8 mouse cellular contexts compared by ENCODE assay signal in the genomic region with DNA sequence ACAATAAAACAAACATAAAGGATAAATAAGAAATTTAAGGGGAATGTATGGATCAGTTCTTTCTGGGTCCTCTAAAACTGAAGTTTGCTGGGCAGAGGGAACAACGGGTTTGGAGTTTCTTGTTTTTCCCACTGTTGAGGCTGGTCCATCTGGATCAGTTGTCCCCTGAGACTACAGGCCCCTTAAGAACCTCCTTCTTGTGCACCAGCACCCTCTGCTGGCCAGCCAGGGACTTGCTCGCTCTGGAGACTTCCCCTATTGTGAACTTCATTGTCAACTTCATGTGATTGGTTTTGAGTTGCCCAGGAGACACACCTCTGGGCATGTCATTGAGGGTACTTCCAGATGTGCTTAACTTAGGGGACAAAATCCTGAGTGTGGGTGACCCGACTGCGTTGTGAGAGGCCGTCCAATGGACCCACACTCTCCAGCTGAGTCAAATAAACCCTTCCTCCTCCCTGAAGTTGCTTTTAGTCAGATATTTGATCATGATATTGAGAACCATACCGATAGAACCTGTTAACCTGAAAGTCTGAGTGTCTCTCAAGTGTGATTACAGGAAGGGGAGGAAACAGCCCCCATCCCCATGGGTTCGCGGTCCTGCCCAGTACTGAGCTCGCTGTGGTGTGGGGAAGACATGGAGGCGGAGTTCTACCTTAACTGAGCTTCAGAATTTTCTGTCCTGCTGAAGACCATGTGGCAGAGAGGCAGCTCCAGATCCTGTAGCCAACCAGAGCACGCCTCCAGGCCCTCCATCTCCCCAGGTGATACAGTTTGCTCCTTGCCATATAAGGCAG. TPM values are rescaled to one million over a fixed set of nuclear protein-coding genes. Genes with fewer than 3 reads are reported as not detected.
DNase-seq lines count a peak whose midpoint lies in the region; ATAC-seq and TF ChIP-seq lines count a peak whose summit lies in the region.

No protein-coding gene starts in this region.

- no peak overlapping the region for H3K4me2 ChIP-seq in heart, embryonic 12.5 days
- no peak overlapping the region for H3K4me2 ChIP-seq in midbrain, postnatal 0 days (ENCODE audit: low read depth, low read length, poor library complexity, severe bottlenecking)

- no peaks in the 10 kb centered on the region for H3K9me3 ChIP-seq in heart, embryonic 12.5 days (replicated peaks)
- H3K9me3 ChIP-seq in midbrain, postnatal 0 days (ENCODE audit: low read length) = no peaks in the 10 kb centered on the region

- 0 out of 2 replicates have a peak, but pooled peaks cover 4% of the 10 kb centered on the region for H3K27me3 ChIP-seq in heart, embryonic 12.5 days (replicated peaks)
- no peaks in the 10 kb centered on the region for H3K27me3 ChIP-seq in midbrain, postnatal 0 days (ENCODE audit: insufficient read depth, low read length)

- intact Hi-C loops in left cerebral cortex, postnatal 4 days (cut with DNase I) = no loop called here

- peak; percentile 76 for TF ChIP-seq CTCF in midbrain, postnatal 0 days (IDR thresholded peaks at IDR 0.05)

- no peak overlapping the region for H3K9ac ChIP-seq in heart, embryonic 12.5 days
- no peak overlapping the region for H3K9ac ChIP-seq in midbrain, postnatal 0 days (replicated peaks; ENCODE audit: low read length, poor library complexity, severe bottlenecking)

- no peaks in the 10 kb centered on the region for H3K36me3 ChIP-seq in heart, embryonic 12.5 days
- H3K36me3 ChIP-seq in midbrain, postnatal 0 days (ENCODE audit: insufficient read depth, low read length) = no peaks in the 10 kb centered on the region

- no peak for ATAC-seq in heart, embryonic 12.5 days (ENCODE audit: insufficient number of reproducible peaks, low FRiP score)
- ATAC-seq in midbrain, postnatal 0 days (ENCODE audit: low FRiP score) = no peak

- H3K4me1 ChIP-seq in heart, embryonic 12.5 days (replicated peaks) = no peaks in the 10 kb centered on the region
- no peaks in the 10 kb centered on the region for H3K4me1 ChIP-seq in midbrain, postnatal 0 days (ENCODE audit: insufficient read depth, low read length)

- no peak overlapping the region for H3K4me3 ChIP-seq in heart, embryonic 12.5 days
- no peak overlapping the region for H3K4me3 ChIP-seq in midbrain, postnatal 0 days (ENCODE audit: low read depth, low read length)

- WGBS in heart, embryonic 12.5 days = 41% methylated on average over 11 of the region's 11 CpGs
- 55% methylated on average over 11 of the region's 11 CpGs for WGBS in midbrain, postnatal 0 days

- DNase-seq in heart, adult 11 months = peak; percentile 89
- DNase-seq in cerebellum, postnatal 14 days = peak; percentile 71 to 85
- peak; percentile 59 to 60 for DNase-seq in frontal cortex, postnatal 36 days (ENCODE audit: low spot score in 2 of 2)
- peak; percentile 54 for DNase-seq in kidney, adult 11 months
- DNase-seq in left cerebral cortex, postnatal 4 days = peak; percentile 86
- DNase-seq in midbrain, postnatal 0 days (ENCODE audit: low spot score) = peak; percentile 82
- peak; percentile 51 to 82 for DNase-seq in spleen, postnatal 10 days (ENCODE audit: low spot score in 2 of 2)

- H3K27ac ChIP-seq in heart, embryonic 12.5 days (ENCODE audit: poor library complexity, severe bottlenecking) = no peak overlapping the region
- no peak overlapping the region for H3K27ac ChIP-seq in midbrain, postnatal 0 days (ENCODE audit: low read depth, low read length)

RNA-seq across cellular contexts. Expression of a gene that starts 31.4 kb away (rescaled TPM):
- 0.45 and 0.86 TPM in 2 replicates for polyA plus RNA-seq in heart, embryonic 12.5 days (2016; fragmentation: Nextera tagmentation; extraction: Ambion mirVana)
- total RNA-seq in left cerebral cortex, postnatal 4 days (2021) = 10 to 100 TPM; 16.6 to 19.9 TPM
- 31.2 TPM in 2 replicates for total RNA-seq in midbrain, postnatal 0 days (2014; rRNA removed)
- polyA plus RNA-seq in midbrain, postnatal 0 days (2015; fragmentation: Nextera tagmentation; extraction: Ambion mirVana) = 13.9 and 15.0 TPM in 2 replicates
